In the genomic region with DNA sequence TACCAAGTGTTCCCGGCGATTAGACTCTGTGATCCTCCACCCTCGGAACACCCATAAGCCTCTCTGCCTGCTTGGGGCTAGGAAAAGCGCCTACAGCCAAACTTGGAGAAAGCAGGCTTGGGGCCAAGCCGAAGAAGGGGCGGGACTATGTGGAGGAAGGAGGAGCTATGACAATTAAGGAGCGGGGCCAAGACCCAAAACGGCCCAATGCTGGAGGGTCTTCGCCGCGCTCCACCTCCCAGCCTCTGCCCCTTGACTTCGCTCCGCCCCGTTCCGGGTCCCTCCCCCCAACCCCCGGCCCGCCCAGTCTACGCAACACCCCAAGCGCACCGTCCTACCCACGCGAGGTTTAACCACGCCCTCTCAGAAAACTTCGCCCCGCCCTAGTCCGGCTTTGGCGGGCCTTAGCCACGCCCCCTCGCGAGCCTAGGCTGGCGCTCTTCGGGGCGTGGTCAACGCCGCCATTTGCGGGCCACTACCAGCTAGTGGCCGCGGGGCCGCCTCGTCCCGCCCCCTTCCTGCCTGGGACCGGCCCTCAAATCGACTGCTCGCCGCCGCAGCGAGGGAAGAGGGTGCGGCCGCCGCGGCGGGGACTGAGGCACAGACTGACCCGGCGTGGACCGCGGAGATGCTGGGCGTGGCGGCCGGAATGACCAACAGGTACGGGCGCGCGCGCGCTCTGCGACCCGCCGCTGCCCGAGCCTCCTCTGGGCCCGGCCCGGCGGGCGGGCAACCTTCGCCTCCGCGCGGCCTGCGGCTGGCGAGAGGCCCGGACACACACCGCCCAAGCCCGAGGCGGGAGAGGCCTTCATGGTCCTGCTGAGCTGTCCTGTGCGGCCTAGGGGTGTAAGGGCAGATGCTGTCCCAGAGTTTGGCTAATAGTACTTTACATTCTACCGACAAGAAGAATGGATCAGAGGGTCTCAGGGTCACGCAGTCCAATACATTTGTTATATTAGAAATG, we compare ENCODE assay signal across 8 mouse cellular contexts. TPM values are rescaled to one million over a fixed set of nuclear protein-coding genes. Genes with fewer than 3 reads are reported as not detected.
DNase-seq lines count a peak whose midpoint lies in the region; ATAC-seq and TF ChIP-seq lines count a peak whose summit lies in the region.

Gene Lims1 (plus strand): TSS at position 439 of the 964 bp plus-strand sequence.

- H3K36me3 ChIP-seq in CH12.LX (replicated peaks in 1 of 2; ENCODE audit: control insufficient read depth in 1 of 2, insufficient read depth in 1 of 2, low read length in 1 of 2) = no peaks in the 10 kb centered on the region
- no peaks in the 10 kb centered on the region for H3K36me3 ChIP-seq in forebrain, embryonic 11.5 days (ENCODE audit: control insufficient read depth, insufficient read depth, low read length)
- no peaks in the 10 kb centered on the region for H3K36me3 ChIP-seq in heart, embryonic 16.5 days (ENCODE audit: control insufficient read depth, insufficient read depth)
- no peaks in the 10 kb centered on the region for H3K36me3 ChIP-seq in liver, embryonic 15.5 days (replicated peaks)
- H3K36me3 ChIP-seq in neural tube, embryonic 12.5 days = no peaks in the 10 kb centered on the region

- no peaks in the 10 kb centered on the region for H3K9me3 ChIP-seq in CH12.LX (replicated peaks; ENCODE audit: low read length)
- H3K9me3 ChIP-seq in forebrain, embryonic 11.5 days (ENCODE audit: control insufficient read depth, low read length) = no peaks in the 10 kb centered on the region
- peaks cover 4% of the 10 kb centered on the region; the same call in 1 of the 2 replicates for H3K9me3 ChIP-seq in heart, embryonic 16.5 days (replicated peaks; ENCODE audit: control insufficient read depth, low read length)
- H3K9me3 ChIP-seq in liver, embryonic 15.5 days (replicated peaks) = no peaks in the 10 kb centered on the region
- H3K9me3 ChIP-seq in neural tube, embryonic 12.5 days = no peaks in the 10 kb centered on the region

- no peaks in the 10 kb centered on the region for H3K27me3 ChIP-seq in CH12.LX (replicated peaks)
- H3K27me3 ChIP-seq in forebrain, embryonic 11.5 days (ENCODE audit: control insufficient read depth, insufficient read depth, low read length) = no peaks in the 10 kb centered on the region
- no peaks in the 10 kb centered on the region for H3K27me3 ChIP-seq in heart, embryonic 16.5 days (ENCODE audit: control insufficient read depth, insufficient read depth, low read length)
- no peaks in the 10 kb centered on the region for H3K27me3 ChIP-seq in liver, embryonic 15.5 days
- H3K27me3 ChIP-seq in neural tube, embryonic 12.5 days (replicated peaks) = no peaks in the 10 kb centered on the region

- dilution Hi-C loops in CH12.LX (cut with MboI; ENCODE audit: extremely low pct_ligation_motif_present, extremely low pct_unique_long_range_greater_than_20kb, low sequenced_read_pairs) = no loop called here

- peak within 1 kb of the TSS; percentile 68 to 89 (median 81) for H3K4me3 ChIP-seq in CH12.LX (replicated peaks in 1 of 3; ENCODE audit: low read depth in 2 of 3, low read length in 2 of 3, poor library complexity in 1 of 3)
- H3K4me3 ChIP-seq in forebrain, embryonic 11.5 days (ENCODE audit: low read depth, low read length) = peak within 1 kb of the TSS; percentile 79
- H3K4me3 ChIP-seq in heart, embryonic 16.5 days (ENCODE audit: low read length) = peak within 1 kb of the TSS; percentile 81
- peak within 1 kb of the TSS; percentile 87 for H3K4me3 ChIP-seq in liver, embryonic 15.5 days (replicated peaks)
- H3K4me3 ChIP-seq in neural tube, embryonic 12.5 days = peak within 1 kb of the TSS; percentile 68

- peak within 1 kb of the TSS; percentile 33 for H3K4me2 ChIP-seq in CH12.LX (ENCODE audit: insufficient read depth, low read depth, poor library complexity, severe bottlenecking)
- H3K4me2 ChIP-seq in forebrain, embryonic 11.5 days (ENCODE audit: low read depth, low read length, severe bottlenecking) = peak within 1 kb of the TSS; percentile 53
- peak within 1 kb of the TSS; percentile 71 for H3K4me2 ChIP-seq in heart, embryonic 16.5 days (ENCODE audit: low read depth, low read length)
- peak within 1 kb of the TSS; percentile 83 for H3K4me2 ChIP-seq in liver, embryonic 15.5 days
- H3K4me2 ChIP-seq in neural tube, embryonic 12.5 days (replicated peaks) = peak within 1 kb of the TSS; percentile 59

- under 1% methylated on average over 83 of the region's 86 CpGs for WGBS in forebrain, embryonic 11.5 days
- WGBS in heart, embryonic 16.5 days = under 1% methylated on average over 86 of the region's 86 CpGs
- under 1% methylated on average over 83 of the region's 86 CpGs for WGBS in liver, embryonic 15.5 days (ENCODE audit: insufficient replicate concordance)
- WGBS in neural tube, embryonic 12.5 days = under 1% methylated on average over 86 of the region's 86 CpGs

- peak; percentile 97 for DNase-seq in CH12.LX (ENCODE audit: extremely low read depth)
- peak; percentile 98 for DNase-seq in c-Kit-positive CD71-positive TER-119-negative erythroid progenitor cells, embryonic 14.5 days (ENCODE audit: low read depth)
- peak; percentile 100 for DNase-seq in forebrain, embryonic 11.5 days (ENCODE audit: low spot score)
- DNase-seq in kidney, postnatal 36 days = peak; percentile 98 to 100
- peak; percentile 95 for DNase-seq in telencephalon, adult 2 months (ENCODE audit: low read depth, low spot score)

- peak within 1 kb of the TSS; percentile 39; the same call in 1 of the 2 replicates for H3K27ac ChIP-seq in CH12.LX (ENCODE audit: insufficient read depth, low read depth)
- peak within 1 kb of the TSS; percentile 55; the same call in 1 of the 2 replicates for H3K27ac ChIP-seq in forebrain, embryonic 11.5 days (ENCODE audit: low read depth, low read length)
- peak within 1 kb of the TSS; percentile 93 for H3K27ac ChIP-seq in heart, embryonic 16.5 days (ENCODE audit: low read length)
- H3K27ac ChIP-seq in liver, embryonic 15.5 days (replicated peaks) = peak within 1 kb of the TSS; percentile 92
- H3K27ac ChIP-seq in neural tube, embryonic 12.5 days = peak within 1 kb of the TSS; percentile 18; the same call in 1 of the 2 replicates

- H3K79me2 ChIP-seq in CH12.LX (replicated peaks; ENCODE audit: control insufficient read depth, extremely low read depth, insufficient read depth, poor library complexity, severe bottlenecking) = peaks cover 24% of the 10 kb centered on the region

- no peak for TF ChIP-seq EP300 in CH12.LX (IDR thresholded peaks at IDR 0.05; ENCODE audit: low read length)

- peak within 1 kb of the TSS; percentile 96 for H3K9ac ChIP-seq in CH12.LX (ENCODE audit: insufficient read depth, low read depth)
- peak within 1 kb of the TSS; percentile 80 for H3K9ac ChIP-seq in forebrain, embryonic 11.5 days (ENCODE audit: low read length)
- H3K9ac ChIP-seq in heart, embryonic 16.5 days (ENCODE audit: low read length) = peak within 1 kb of the TSS; percentile 88
- peak within 1 kb of the TSS; percentile 84 for H3K9ac ChIP-seq in liver, embryonic 15.5 days
- H3K9ac ChIP-seq in neural tube, embryonic 12.5 days = peak within 1 kb of the TSS; percentile 73

- in situ Hi-C loops in CH12.LX (cut with MboI; ENCODE audit: low pct_ligation_motif_present, low pct_unique_long_range_greater_than_20kb, low sequenced_read_pairs) = no loop called here

- peak; percentile 73 for TF ChIP-seq POLR2A in CH12.LX (IDR thresholded peaks at IDR 0.05; ENCODE audit: low read depth, low read length)

- TF ChIP-seq CTCF in CH12.LX (conservative IDR thresholded peaks at IDR 0.05 in 1 of 2, IDR thresholded peaks at IDR 0.05 in 1 of 2; ENCODE audit: low read depth in 2 of 2, low read length in 2 of 2) = no peak

- ATAC-seq in forebrain, embryonic 11.5 days (replicated peaks; ENCODE audit: low FRiP score) = peak; percentile 99
- peak; percentile 98 for ATAC-seq in heart, embryonic 16.5 days (replicated peaks; ENCODE audit: extremely low read depth, insufficient read depth, low FRiP score)
- ATAC-seq in liver, embryonic 15.5 days (ENCODE audit: insufficient read depth) = peak; percentile 95
- peak; percentile 98 for ATAC-seq in neural tube, embryonic 12.5 days (ENCODE audit: low FRiP score, low read depth)

- TF ChIP-seq RAD21 in CH12.LX (IDR thresholded peaks at IDR 0.05; ENCODE audit: low read depth, low read length) = no peak

- H3K4me1 ChIP-seq in CH12.LX (ENCODE audit: control insufficient read depth in 1 of 2, insufficient read depth in 2 of 2) = peaks cover 4 to 29% of the 10 kb centered on the region in 2 experiments; a peak in 3 of 4 replicates
- peaks cover 5% of the 10 kb centered on the region; the same call in 1 of the 2 replicates for H3K4me1 ChIP-seq in forebrain, embryonic 11.5 days (replicated peaks; ENCODE audit: control insufficient read depth, insufficient read depth, low read length)
- H3K4me1 ChIP-seq in heart, embryonic 16.5 days (ENCODE audit: control insufficient read depth, insufficient read depth, low read length) = peaks cover 28% of the 10 kb centered on the region
- H3K4me1 ChIP-seq in liver, embryonic 15.5 days (replicated peaks) = peaks cover 40% of the 10 kb centered on the region
- H3K4me1 ChIP-seq in neural tube, embryonic 12.5 days = peaks cover 15% of the 10 kb centered on the region

TF ChIP-seq in CH12.LX, 34 proteins besides CTCF, POLR2A, EP300 and RAD21 (continues in another document):
- TF ChIP-seq ELF1 (IDR thresholded peaks at IDR 0.05; ENCODE audit: low read depth, low read length) (peak; percentile 55; the same call in 1 of the 2 replicates), ZNF384 (IDR thresholded peaks at IDR 0.05; ENCODE audit: low read depth, low read length) (no peak), E2F4 (IDR thresholded peaks at IDR 0.05; ENCODE audit: insufficient replicate concordance, low read depth, low read length) (no peak), TCF12 (IDR thresholded peaks at IDR 0.05; ENCODE audit: low read depth, low read length) (peak; percentile 59), JUN (IDR thresholded peaks at IDR 0.05; ENCODE audit: insufficient read depth, low read depth, low read length) (no peak), MYC (IDR thresholded peaks at IDR 0.05; ENCODE audit: low read depth, low read length) (no peak), MEF2A (IDR thresholded peaks at IDR 0.05; ENCODE audit: borderline replicate concordance, low read depth, low read length) (no peak), ETS1 (conservative IDR thresholded peaks at IDR 0.05; ENCODE audit: low read depth, low read length) (no peak), NELFE (IDR thresholded peaks at IDR 0.05; ENCODE audit: low read depth, low read length) (peak; percentile 53), CHD2 (IDR thresholded peaks at IDR 0.05; ENCODE audit: low read length) (no peak; the same call in 1 of the 2 replicates), SIN3A (IDR thresholded peaks at IDR 0.05; ENCODE audit: low read length) (peak; percentile 49; the same call in 1 of the 2 replicates)

RNA-seq across cellular contexts. Expression of gene Lims1, which starts in this region (rescaled TPM):
- 37.0 and 40.7 TPM in 2 replicates for total RNA-seq in CH12.LX (2012; rRNA removed)
- total RNA-seq in CH12.LX (2014; rRNA removed) = 74.7 and 85.6 TPM in 2 replicates
- 34.7 and 40.4 TPM in 2 replicates for polyA plus RNA-seq in CH12.LX (2012; ENCODE audit: insufficient read length, low read depth)
- polyA plus RNA-seq in forebrain, embryonic 11.5 days (2014; fragmentation: Nextera tagmentation; extraction: Ambion mirVana) = 73.4 and 89.2 TPM in 2 replicates
- 163 and 185 TPM in 2 replicates for polyA plus RNA-seq in heart, embryonic 16.5 days (2015; fragmentation: Nextera tagmentation; extraction: Ambion mirVana)
- polyA plus RNA-seq in liver, embryonic 15.5 days (2015; fragmentation: Nextera tagmentation; extraction: Ambion mirVana) = 83.1 and 85.4 TPM in 2 replicates
- polyA plus RNA-seq in neural tube, embryonic 12.5 days (2016; fragmentation: Nextera tagmentation; extraction: Ambion mirVana) = 73.0 and 78.0 TPM in 2 replicates

Comparison
In these comparisons a context has a peak if more than half of its experiments do, and no peak if none do; other contexts are left out.
1. Peak in every context shown above with its lines: DNase-seq, ATAC-seq, H3K4me3 ChIP-seq and H3K27ac ChIP-seq.
2. H3K27ac ChIP-seq: peak in every context shown above with its lines; median percentile 93 in heart, embryonic 16.5 days; 92 in liver, embryonic 15.5 days; 55 in forebrain, embryonic 11.5 days; 39 in CH12.LX; 18 in neural tube, embryonic 12.5 days.
3. H3K4me2 ChIP-seq: peak in every context shown above with its lines; median percentile 83 in liver, embryonic 15.5 days; 71 in heart, embryonic 16.5 days; 59 in neural tube, embryonic 12.5 days; 53 in forebrain, embryonic 11.5 days; 33 in CH12.LX.